Mouse (Mus musculus) thymus, adult 2 months (tissue): ENCODE data around the gene Slc16a11. TPM values are rescaled to one million over a fixed set of nuclear protein-coding genes. Genes with fewer than 3 reads are reported as not detected.
"Not testable (repeated sequence)": the region's sequence is repeated elsewhere in the genome, so short reads cannot be mapped to it uniquely, and the experiment has no call there.

Source experiments
- DNase-seq: peaks from one replicate; pipeline ENCODE4 v3.0.0; 2021
- H3K27ac ChIP-seq: fragments of 200-500 bp; 2 replicates; pipeline ENCODE4 v1.5.1; 2012; ENCODE audit warnings: low read length, control low read depth; ENCODE audit not compliant: control insufficient read depth, insufficient read depth
- H3K27me3 ChIP-seq: fragments of 200-500 bp; 2 replicates; pipeline ENCODE4 v1.6.1; 2012; ENCODE audit warnings: mild to moderate bottlenecking, low read length, moderate library complexity, mixed read lengths; ENCODE audit not compliant: control insufficient read depth, insufficient read depth
- H3K36me3 ChIP-seq: fragments of 200-500 bp; 2 replicates; pipeline ENCODE4 v1.6.1; 2012; ENCODE audit warnings: mild to moderate bottlenecking, low read length, moderate library complexity; ENCODE audit not compliant: control insufficient read depth, insufficient read depth
- H3K4me1 ChIP-seq: fragments of 200-500 bp; replicated peaks from 2 replicates; pipeline ENCODE4 v1.6.1; 2012; ENCODE audit warnings: low read length; ENCODE audit not compliant: control insufficient read depth, insufficient read depth
- H3K4me3 ChIP-seq: fragments of 200-500 bp; 2 replicates; pipeline ENCODE4 v1.5.1; 2012; ENCODE audit warnings: mild to moderate bottlenecking, low read length, control low read depth, moderate library complexity; ENCODE audit not compliant: control insufficient read depth, insufficient read depth
- CTCF ChIP-seq: fragments of 200-500 bp; IDR thresholded peaks from 2 replicates; pipeline ENCODE4 v1.5.1; 2012; ENCODE audit warnings: mild to moderate bottlenecking, control low read depth, low read length, moderate library complexity, borderline replicate concordance; ENCODE audit not compliant: control insufficient read depth, poor library complexity, insufficient read depth; ENCODE audit errors: extremely low read depth
- POLR2A ChIP-seq: fragments of 200-500 bp; IDR thresholded peaks from 2 replicates; pipeline ENCODE4 v1.6.1; 2012; ENCODE audit warnings: mild to moderate bottlenecking, low read length, control low read depth, moderate library complexity; ENCODE audit not compliant: control insufficient read depth, poor library complexity, insufficient read depth; ENCODE audit errors: extremely low read depth
- WGBS: fragments of 180-500 bp; shearing (Covaris S2); methylation state at CpG from one replicate; pipeline ENCODE4 v1.1.7; 2018; 5-methylcytosine and 5-hydroxymethylcytosine counted together
- polyA plus RNA-seq: library from polyadenylated mRNA; depleted of rRNA; stranded (reverse); fragments of >200 nt; gene quantifications from 2 replicates; pipeline ENCODE4 v1.2.3, GENCODE M21; 2012; rRNA removed

Slc16a11 gene
- polyA plus RNA-seq = 4.5 and 5.3 TPM in 2 replicates

- H3K27me3 ChIP-seq = peaks cover 12% of the 10 kb centered on the region
- TF ChIP-seq CTCF = no peak
- TF ChIP-seq POLR2A = no peak
- H3K4me1 ChIP-seq = no peaks in the 10 kb centered on the region
- no peak within 1 kb of the TSS for H3K27ac ChIP-seq
- no peak for DNase-seq
- no peak within 1 kb of the TSS for H3K4me3 ChIP-seq
- WGBS = 85% methylated on average over 6 of the region's 6 CpGs
- H3K36me3 ChIP-seq = no peaks in the 10 kb centered on the region
Observed at GRCm38 (mm10) chr11:70212423-70212822, at the start of gene Slc16a11. TSS of gene Slc16a11 (plus strand) at chr11:70212752.

GRCm38 (mm10) chr11:70165972-70166921, 46.3 kb upstream of the Slc16a11 start:
- DNase-seq = no peak
- no peak overlapping the region for H3K4me3 ChIP-seq
- H3K27ac ChIP-seq = no peak overlapping the region
- TF ChIP-seq CTCF (no peak), POLR2A (no peak)
- no peaks in the 10 kb centered on the region for H3K27me3 ChIP-seq
- 50% methylated on average over 16 of the region's 16 CpGs for WGBS
- no peaks in the 10 kb centered on the region for H3K4me1 ChIP-seq
- no peaks in the 10 kb centered on the region for H3K36me3 ChIP-seq

- Histone ChIP-seq H3K27ac (no peak overlapping the region), H3K36me3 (no peaks in the 10 kb centered on the region), H3K4me1 (no peaks in the 10 kb centered on the region), H3K4me3 (no peak overlapping the region), H3K27me3 (no peaks in the 10 kb centered on the region)
- DNase-seq = no peak
- 94% methylated on average over 7 of the region's 7 CpGs for WGBS
- no peak for TF ChIP-seq CTCF
- TF ChIP-seq POLR2A = no peak
Observed at GRCm38 (mm10) chr11:70168136-70168535, 44.4 kb upstream of the Slc16a11 start.

- not testable (repeated sequence) for H3K27ac ChIP-seq, DNase-seq, H3K4me1 ChIP-seq, H3K27me3 ChIP-seq, H3K36me3 ChIP-seq, H3K4me3 ChIP-seq
- 54% methylated on average over 7 of the region's 7 CpGs for WGBS
Observed at GRCm38 (mm10) chr11:70169471-70169870, 43.1 kb upstream of the Slc16a11 start.

- 94% methylated on average over 7 of the region's 7 CpGs for WGBS
- H3K36me3 ChIP-seq = no peaks in the 10 kb centered on the region
- TF ChIP-seq POLR2A (no peak), CTCF (no peak)
Observed at GRCm38 (mm10) chr11:70170291-70170690, 42.3 kb upstream of the Slc16a11 start.

GRCm38 (mm10) chr11:70171181-70171580, 41.4 kb upstream of the Slc16a11 start:
- Histone ChIP-seq H3K4me3 (no peak overlapping the region), H3K36me3 (no peaks in the 10 kb centered on the region), H3K4me1 (no peaks in the 10 kb centered on the region; the same call in 1 of the 2 replicates), H3K27ac (no peak overlapping the region), H3K27me3 (no peaks in the 10 kb centered on the region)
- TF ChIP-seq CTCF (no peak), POLR2A (no peak)
- WGBS = 83% methylated on average over 7 of the region's 7 CpGs
- no peak for DNase-seq

More at GRCm38 (mm10) chr11:70170291-70170690, 42.3 kb upstream of the Slc16a11 start:
- Histone ChIP-seq H3K27me3 (no peaks in the 10 kb centered on the region), H3K4me1 (no peaks in the 10 kb centered on the region; the same call in 1 of the 2 replicates), H3K27ac (no peak overlapping the region), H3K4me3 (no peak overlapping the region)
- DNase-seq = no peak

GRCm38 (mm10) chr11:70171847-70172246, 40.7 kb upstream of the Slc16a11 start:
- H3K4me3 ChIP-seq = no peak overlapping the region
- no peak overlapping the region for H3K27ac ChIP-seq
- no peaks in the 10 kb centered on the region for H3K27me3 ChIP-seq
- no peaks in the 10 kb centered on the region; the same call in 1 of the 2 replicates for H3K4me1 ChIP-seq
- WGBS = 73% methylated on average over 3 of the region's 3 CpGs
- H3K36me3 ChIP-seq = no peaks in the 10 kb centered on the region
- peak; percentile 61 for DNase-seq
- TF ChIP-seq CTCF = no peak
- no peak for TF ChIP-seq POLR2A
